Mouse (Mus musculus) gonadal fat pad, adult 2 months (tissue): ENCODE measurements around the gene Manbal. TPM values are rescaled to one million over a fixed set of nuclear protein-coding genes. Genes with fewer than 3 reads are reported as not detected.

Experiments
- DNase-seq: peaks from one replicate; pipeline ENCODE4 v3.0.0-alpha.2; 2012; ENCODE audit warnings: low read depth
- polyA plus RNA-seq: library from polyadenylated mRNA; depleted of rRNA; stranded (reverse); fragments of >200 nt; gene quantifications from 2 replicates; pipeline ENCODE4 v1.2.3, GENCODE M21; 2012; rRNA removed

Manbal gene
- polyA plus RNA-seq, 1 experiment: 86.3 TPM

GRCm38 (mm10) chr2:157434041-157434440 is 66.6 kb downstream of the Manbal start:
- no peak for DNase-seq

GRCm38 (mm10) chr2:157434497-157434896 is 67.1 kb downstream of the Manbal start:
- no peak for DNase-seq

GRCm38 (mm10) chr2:157436496-157436895 is 69.1 kb downstream of the Manbal start:
- no peak for DNase-seq

- DNase-seq: no peak
Observed at GRCm38 (mm10) chr2:157437123-157437522, 69.7 kb downstream of the Manbal start.

- no peak for DNase-seq
Observed at GRCm38 (mm10) chr2:157441363-157441762, 74.0 kb downstream of the Manbal start.

Other genes with a start within 250 kb of the Manbal start
- gene Samhd1, start 232.3 kb upstream of the Manbal start, polyA plus RNA-seq: 27.7 and 27.9 TPM in 2 replicates
- 4.0 and 4.5 TPM in 2 replicates for gene Rbl1, start 163.1 kb upstream of the Manbal start, polyA plus RNA-seq
- 449 and 499 TPM in 2 replicates for gene Rpn2, start 88.6 kb upstream of the Manbal start, polyA plus RNA-seq
- 0.22 and 0.51 TPM in 2 replicates for gene Mroh8, start 88.0 kb upstream of the Manbal start, polyA plus RNA-seq
- 0.30 TPM in 1 of 2 replicates, not detected in the other for gene Ghrh, start 20.1 kb upstream of the Manbal start, polyA plus RNA-seq
- gene Src, start 50.9 kb downstream of the Manbal start, polyA plus RNA-seq: 35.4 and 39.8 TPM in 2 replicates
- gene Nnat, start 192.5 kb downstream of the Manbal start, polyA plus RNA-seq: 986 and 1,221 TPM in 2 replicates
- 87.0 and 88.3 TPM in 2 replicates for gene Blcap, start 203.7 kb downstream of the Manbal start, polyA plus RNA-seq